Mouse (Mus musculus) CD4-positive helper T cell, adult 2 months (primary cell): ENCODE measurements around the gene Sccpdh.

Source experiments
- DNase-seq: peaks from one replicate; pipeline ENCODE4 v3.0.0-alpha.2; 2012; ENCODE audit warnings: low read depth, missing footprints, low spot score

Sccpdh gene

DNA sequence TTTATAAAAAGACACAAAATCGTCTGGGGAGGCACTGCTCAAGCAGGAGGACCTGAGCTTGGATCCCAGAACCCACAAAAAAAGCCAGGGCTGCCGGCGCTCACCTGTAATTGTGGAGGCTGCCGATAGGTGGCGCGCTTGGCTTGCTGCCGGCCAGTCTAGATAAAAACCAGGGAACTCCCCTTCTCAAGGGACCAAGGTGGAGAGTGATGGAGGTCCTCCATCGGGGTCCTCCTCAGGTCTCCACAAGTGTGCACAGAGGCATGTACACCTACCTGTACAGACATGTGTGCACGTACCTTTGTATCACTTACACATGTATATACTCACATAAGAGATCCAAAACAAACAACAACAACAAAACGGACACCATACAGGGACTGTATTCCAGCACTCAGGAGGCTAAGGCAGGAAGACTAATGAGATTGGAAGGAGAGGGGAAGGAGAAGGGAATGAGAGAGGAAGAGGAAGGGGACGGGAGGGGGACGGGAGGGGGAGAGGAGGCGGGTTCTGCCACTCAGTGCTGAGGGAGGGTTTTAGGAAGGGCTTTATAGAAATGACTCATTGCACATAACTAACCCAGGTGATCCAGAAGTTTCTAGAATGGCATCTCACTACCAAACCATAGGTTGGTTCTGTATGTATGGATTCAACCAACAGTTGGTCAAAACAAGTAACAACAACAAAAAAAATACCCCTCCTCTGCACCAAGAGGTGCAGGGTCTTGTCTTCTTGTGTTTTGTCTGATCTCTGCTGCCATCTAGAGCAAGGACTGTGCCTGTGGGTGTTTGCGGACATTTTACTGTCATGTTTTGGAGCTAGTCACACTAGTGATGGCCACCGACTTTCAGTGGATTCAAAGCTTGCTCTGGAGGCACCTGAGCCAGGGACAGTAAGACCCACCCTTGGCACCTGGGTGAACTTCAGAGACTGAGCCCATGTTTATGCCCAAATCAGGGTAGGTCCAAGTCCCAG lies 66.8 kb downstream of the Sccpdh start:
- peak; percentile 47 for DNase-seq

DNA sequence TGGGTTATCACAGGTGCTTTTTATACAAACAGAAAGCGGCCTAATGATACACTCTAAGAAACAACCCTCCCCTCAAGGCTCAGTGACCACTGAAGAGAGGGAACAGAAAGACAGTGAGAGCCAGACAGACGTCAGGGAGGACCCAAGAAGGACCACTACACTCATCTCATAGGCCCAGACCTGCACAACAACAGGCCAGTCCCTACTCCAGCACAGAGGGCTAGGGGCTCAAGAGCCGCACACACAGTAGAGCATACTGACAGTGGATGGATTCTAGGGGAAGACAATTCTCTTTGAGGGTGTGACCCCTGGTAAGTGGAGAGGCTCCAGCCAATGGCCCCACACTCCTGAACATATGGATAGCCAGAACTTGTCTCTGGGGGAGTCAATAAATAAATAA lies 68.5 kb downstream of the Sccpdh start:
- no peak for DNase-seq
